Mouse (Mus musculus) skeletal muscle tissue, postnatal 0 days (tissue): ENCODE data around the gene Tdrkh. TPM values are rescaled to one million over a fixed set of nuclear protein-coding genes. Genes with fewer than 3 reads are reported as not detected.

Experiments used
- polyA plus RNA-seq: library from polyadenylated mRNA; unstranded; fragments of >200 nt; fragmentation: Nextera tagmentation; extraction: Ambion mirVana; gene quantifications from 2 replicates; pipeline ENCODE4 v1.2.1, GENCODE M21; 2015

The Tdrkh gene
- polyA plus RNA-seq: 13.7 and 15.0 TPM in 2 replicates

DNA sequence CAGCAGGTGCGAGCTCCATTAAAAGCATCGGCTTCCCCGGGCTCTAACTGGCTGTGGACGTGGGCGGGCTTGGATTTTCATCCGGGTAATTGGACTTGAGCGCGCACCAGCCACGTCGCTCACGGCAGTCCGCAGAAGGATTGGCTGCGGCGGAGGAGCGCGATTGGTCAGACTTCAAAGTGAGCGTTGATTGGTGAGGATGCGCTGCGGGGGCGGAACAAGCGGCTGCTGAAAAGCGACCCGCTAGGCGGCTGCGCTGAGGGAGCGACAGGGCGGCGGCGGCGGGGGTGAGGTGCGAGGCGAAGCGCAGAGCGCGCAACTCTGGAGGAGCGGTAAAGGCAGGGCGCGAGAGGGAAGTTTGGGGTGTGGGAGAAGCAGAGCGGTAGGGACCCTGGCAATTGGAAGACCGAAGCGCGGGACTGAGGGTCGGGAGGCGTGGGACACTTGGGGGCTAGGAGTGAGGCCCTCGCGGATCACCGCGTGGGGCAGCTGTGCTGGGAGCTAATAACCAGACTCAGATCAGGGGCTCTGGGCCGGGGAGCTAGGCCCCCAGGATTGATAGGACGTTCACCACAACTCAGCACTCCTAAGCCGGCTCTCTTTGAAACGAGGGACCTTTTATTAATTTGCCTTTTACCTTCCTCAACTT, at the start of gene Tdrkh:
Gene Tdrkh (plus strand): TSS at position 243 of the 649 bp plus-strand sequence.

DNA sequence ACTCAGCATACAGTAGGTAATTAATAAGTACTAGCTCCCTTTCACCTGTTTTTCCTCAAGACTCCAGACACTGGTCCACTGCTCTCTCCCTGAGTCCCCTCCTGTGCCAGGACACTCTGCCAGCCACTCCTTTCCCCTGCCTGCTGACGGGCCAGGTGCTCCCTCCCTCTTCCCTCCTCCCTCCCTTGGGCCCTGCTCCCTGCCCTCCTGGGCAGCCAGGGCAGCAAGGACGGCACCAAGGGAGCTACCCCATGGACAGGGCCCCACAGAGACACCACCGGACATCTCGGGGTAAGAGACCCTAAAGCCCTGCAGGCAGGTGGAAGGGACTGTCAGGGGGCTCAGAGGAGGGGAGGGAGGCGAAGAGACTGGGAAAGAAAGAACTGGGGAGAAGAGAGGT, 40.4 kb upstream of the Tdrkh start, which contains the start of gene Rorc:
Gene Rorc (plus strand): TSS at position 154 of the 400 bp plus-strand sequence.

DNA sequence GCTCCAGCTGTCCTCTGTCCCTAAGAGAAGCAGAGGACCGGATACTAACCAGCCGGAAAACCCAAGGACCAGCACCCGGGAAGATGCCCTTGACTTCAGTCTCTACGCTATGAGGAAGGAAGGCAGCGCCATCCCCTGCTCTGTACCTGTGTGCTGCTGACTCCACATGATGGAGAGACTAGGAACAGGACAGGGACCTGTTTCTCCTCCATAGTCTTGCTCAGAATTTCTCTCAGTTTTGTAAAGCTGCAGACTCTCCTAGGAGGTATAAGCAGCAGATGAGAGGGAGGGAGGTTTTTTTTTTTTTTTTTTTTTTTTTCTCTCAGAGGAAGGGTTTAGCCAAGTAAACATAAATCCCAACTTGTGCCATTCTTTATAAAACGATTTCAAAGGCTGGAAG, 14.9 kb upstream of the Tdrkh start, which contains the start of gene Lingo4:
Gene Lingo4 (plus strand): TSS at position 301 of the 400 bp plus-strand sequence.

DNA sequence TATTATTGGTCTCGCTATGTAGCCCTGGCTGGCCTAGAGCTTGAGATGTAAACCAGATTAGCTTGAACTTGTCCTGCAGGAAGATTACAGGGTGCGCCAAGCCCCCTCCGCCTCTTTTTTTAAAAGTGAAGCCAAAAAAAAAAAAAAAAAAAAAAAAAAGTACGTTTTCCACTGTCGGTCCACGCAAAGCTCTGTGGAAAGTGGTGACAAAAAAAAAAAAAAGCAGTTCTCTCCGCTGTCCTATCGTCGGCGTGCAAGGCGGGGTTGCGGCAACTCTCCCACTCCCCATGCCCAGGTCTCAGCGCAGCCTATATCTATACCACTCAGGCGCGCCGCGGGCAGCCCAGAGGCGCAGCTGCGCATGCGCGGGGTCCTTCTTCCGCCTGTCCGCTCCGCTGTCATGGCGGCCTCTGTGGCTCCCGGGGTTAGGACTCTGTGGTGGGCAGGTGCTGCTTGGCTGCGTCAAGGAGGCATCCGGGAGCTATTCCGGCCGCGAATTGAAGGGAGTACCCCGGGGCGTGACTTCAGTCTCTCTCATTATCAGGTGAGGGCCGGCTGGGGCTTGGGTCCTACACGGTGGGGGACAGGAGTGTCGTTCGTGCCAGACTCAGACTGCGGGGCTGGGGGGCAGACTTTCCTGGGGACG, 30.0 kb downstream of the Tdrkh start, which contains the start of gene Mrpl9:
Gene Mrpl9 (plus strand): TSS at position 368 of the 646 bp plus-strand sequence.

DNA sequence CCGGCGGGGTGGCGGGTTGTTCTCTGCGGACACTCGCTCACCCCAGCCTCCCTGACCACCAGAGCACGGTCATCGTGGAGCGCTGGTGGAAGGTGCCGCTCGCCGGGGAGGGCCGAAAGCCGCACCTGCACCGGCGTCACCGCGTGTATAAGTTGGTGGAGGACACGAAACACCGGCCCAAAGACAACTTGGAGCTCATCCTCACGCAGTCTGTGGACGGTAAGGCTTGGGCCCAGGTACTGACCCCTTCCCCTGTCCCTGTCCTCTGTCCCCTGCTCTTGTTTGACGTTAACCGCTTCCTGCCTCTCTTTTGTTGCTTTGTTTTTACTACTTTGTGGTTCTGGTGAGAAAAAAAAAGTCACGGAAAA, 30.5 kb downstream of the Tdrkh start, which contains the start of gene Oaz3:
Gene Oaz3 (minus strand): TSS at position 319 of the 368 bp plus-strand sequence.

DNA sequence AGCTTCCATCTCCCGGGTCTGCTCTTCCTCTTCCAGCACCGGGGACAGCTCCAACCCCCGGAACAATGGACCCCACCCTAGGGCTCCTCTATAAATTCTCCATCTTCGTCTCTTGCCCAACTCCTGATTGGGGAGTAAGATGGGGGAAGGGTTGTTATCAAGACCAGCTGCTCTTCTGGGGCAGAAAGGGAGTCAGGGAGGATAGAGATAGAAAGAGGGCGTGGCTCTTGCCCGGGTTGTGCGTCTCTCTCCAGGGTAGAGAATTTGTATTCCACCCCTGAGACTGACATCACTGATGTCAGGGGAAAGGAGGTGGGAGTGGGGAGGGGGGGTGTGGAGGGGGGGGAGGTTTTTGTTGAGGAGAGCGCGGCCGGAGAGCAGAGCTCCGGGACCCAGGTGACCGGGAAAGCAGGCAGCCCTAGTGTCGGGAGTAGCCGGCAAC, 64.9 kb downstream of the Tdrkh start, which contains the start of gene Celf3:
Gene Celf3 (plus strand): TSS at position 315 of the 442 bp plus-strand sequence.

DNA sequence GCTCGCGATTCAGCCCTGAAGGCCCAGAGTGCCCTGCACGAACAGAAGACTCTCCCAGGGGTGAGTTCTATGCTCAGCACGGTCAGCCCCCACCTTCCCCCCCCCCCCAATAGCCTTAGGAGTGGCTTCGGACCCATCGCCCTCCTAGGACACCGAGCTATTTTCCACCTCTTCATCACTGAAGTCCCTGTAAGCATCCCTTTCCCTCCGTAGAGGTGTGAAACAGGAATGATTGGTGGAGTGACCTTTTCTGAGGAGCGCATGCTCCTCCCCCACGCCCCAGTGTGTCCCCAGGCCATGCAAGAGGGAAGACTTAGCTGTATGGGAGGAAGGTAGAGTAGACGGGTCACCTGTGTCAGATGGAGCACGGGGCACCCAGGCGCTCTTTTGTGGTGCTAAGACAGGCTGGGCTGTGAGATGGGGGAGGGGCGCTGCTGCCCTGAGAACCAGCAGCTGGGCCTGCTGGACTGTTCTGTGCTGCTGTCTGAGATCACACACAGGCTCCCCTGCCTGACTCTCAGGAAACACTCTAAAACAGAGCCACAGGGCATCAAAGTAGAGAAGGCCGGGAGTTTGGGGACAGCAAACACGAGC, 67.3 kb downstream of the Tdrkh start, which contains the start of gene Riiad1:
Gene Riiad1 (minus strand): TSS at position 51 of the 594 bp plus-strand sequence.

Other genes starting within 250 kb of the Tdrkh start
- gene Gm10696, start 235.1 kb upstream of the Tdrkh start, polyA plus RNA-seq: not detected in 2 replicates
- gene Gm5286, start 216.6 kb upstream of the Tdrkh start, polyA plus RNA-seq: not detected in 2 replicates
- not detected in 2 replicates for gene Gm4778, start 149.2 kb upstream of the Tdrkh start, polyA plus RNA-seq
- 10.7 and 11.1 TPM in 2 replicates for gene Them4, start 103.2 kb upstream of the Tdrkh start, polyA plus RNA-seq
- 10.5 TPM in 1 of 2 replicates, not detected in the other for gene Them5, start 71.2 kb upstream of the Tdrkh start, polyA plus RNA-seq
- gene C2cd4d, start 50.8 kb upstream of the Tdrkh start, polyA plus RNA-seq: 1.7 and 1.8 TPM in 2 replicates
- gene Rorc, start 40.5 kb upstream of the Tdrkh start, polyA plus RNA-seq: 14.1 and 19.7 TPM in 2 replicates
- 0.35 and 0.40 TPM in 2 replicates for gene Lingo4, start 14.8 kb upstream of the Tdrkh start, polyA plus RNA-seq
- gene Mrpl9, start 30.0 kb downstream of the Tdrkh start, polyA plus RNA-seq: 69.6 and 79.0 TPM in 2 replicates
- 0.35 and 0.37 TPM in 2 replicates for gene Oaz3, start 30.6 kb downstream of the Tdrkh start, polyA plus RNA-seq
- 0.52 and 0.81 TPM in 2 replicates for gene Celf3, start 65.0 kb downstream of the Tdrkh start, polyA plus RNA-seq
- gene Riiad1, start 67.1 kb downstream of the Tdrkh start, polyA plus RNA-seq: 10.3 and 11.1 TPM in 2 replicates
- gene Snx27, start 169.4 kb downstream of the Tdrkh start, polyA plus RNA-seq: 16.3 and 17.7 TPM in 2 replicates
- gene Gm10972, start 229.8 kb downstream of the Tdrkh start, polyA plus RNA-seq: not detected in 2 replicates
- 0.58 and 2.2 TPM in 2 replicates for gene Tuft1, start 245.6 kb downstream of the Tdrkh start, polyA plus RNA-seq